Mouse (Mus musculus): ENCODE results near the gene Pts.

DNA sequence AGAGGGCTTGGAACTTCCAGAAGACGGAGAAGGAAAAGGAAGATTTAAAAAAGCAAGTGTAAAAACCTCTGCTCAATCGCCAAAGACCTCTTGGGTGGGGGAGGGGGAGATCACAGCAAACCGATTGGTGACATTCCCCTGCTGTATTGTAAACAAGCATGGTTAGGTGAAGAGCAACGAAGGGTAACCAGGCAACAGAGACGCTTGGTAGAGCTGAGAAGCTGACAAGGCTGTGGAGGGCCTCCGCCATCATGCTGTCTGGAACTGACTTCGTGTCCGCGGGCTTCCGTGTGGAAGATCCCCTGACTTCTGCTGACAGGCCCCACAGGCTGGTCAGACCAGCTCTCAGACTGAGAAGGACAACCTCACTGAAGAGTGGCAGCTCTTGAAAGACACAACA is 43.0 kb downstream of the Pts start:
- TF ChIP-seq POLR2A (IDR thresholded peaks at IDR 0.05; ENCODE audit: control insufficient read depth in 1 of 2, insufficient read depth in 1 of 2, low read depth in 1 of 2, low read length in 2 of 2, poor library complexity in 1 of 2) = no peak
- no peak for TF ChIP-seq GATA1 (IDR thresholded peaks at IDR 0.05; ENCODE audit: low read depth, low read length)
- TF ChIP-seq TAL1 (IDR thresholded peaks at IDR 0.05; ENCODE audit: low read length) = no peak
- no peak for TF ChIP-seq CTCF (IDR thresholded peaks at IDR 0.05 in 2 of 3, conservative IDR thresholded peaks at IDR 0.05 in 1 of 3; ENCODE audit: control insufficient read depth in 1 of 3, insufficient read depth in 1 of 3, low read depth in 2 of 3, low read length in 3 of 3, poor library complexity in 1 of 3, severe bottlenecking in 1 of 3)
- TF ChIP-seq MAX (IDR thresholded peaks at IDR 0.05; ENCODE audit: low read length) = no peak
- no peak for TF ChIP-seq HCFC1 (IDR thresholded peaks at IDR 0.05; ENCODE audit: low read depth, low read length)
- TF ChIP-seq ETS1 (IDR thresholded peaks at IDR 0.05; ENCODE audit: low read depth, low read length) = no peak
- no peak for TF ChIP-seq GABPA (IDR thresholded peaks at IDR 0.05; ENCODE audit: low read depth, low read length)
- no peak for TF ChIP-seq ZMIZ1 (IDR thresholded peaks at IDR 0.05; ENCODE audit: low read depth, low read length)
- TF ChIP-seq MEF2A (IDR thresholded peaks at IDR 0.05; ENCODE audit: extremely low read depth, insufficient replicate concordance, low read depth, low read length, poor library complexity, severe bottlenecking) = no peak
- TF ChIP-seq SIN3A (IDR thresholded peaks at IDR 0.05; ENCODE audit: low read length) = no peak
- no peak for TF ChIP-seq ZNF384 (IDR thresholded peaks at IDR 0.05; ENCODE audit: low read depth, low read length)

Data from MEL (cell line).